In genomic region chr4:150752151-150752550, GRCm38 (mm10) we compare ENCODE assay signal across 13 mouse cellular contexts.
"Had no signal": no experiment of that assay in that cellular context is flagged by ENCODE, and none has a peak within 500 bp of the region (broad histone marks: within the 10 kb centered on the region; RNA-seq: fewer than 3 reads in every experiment).

No protein-coding gene starts in this region.

- DNase-seq: kidney, postnatal 25 days; liver; liver, embryonic 13.5 days; liver, postnatal 0 days; right cerebral cortex, adult 18-20 months; thymus, adult 2 months; thymus, postnatal 25 days had no signal

- H3K27me3 ChIP-seq: limb, embryonic 12.5 days; liver, embryonic 13.5 days; lung, embryonic 15.5 days; midbrain, embryonic 13.5 days; neural tube, embryonic 15.5 days had no signal

- H3K9me3 ChIP-seq: limb, embryonic 12.5 days; liver, embryonic 13.5 days; lung, embryonic 15.5 days; midbrain, embryonic 13.5 days; neural tube, embryonic 15.5 days had no signal

- H3K36me3 ChIP-seq: limb, embryonic 12.5 days; liver, embryonic 13.5 days; lung, embryonic 15.5 days; midbrain, embryonic 13.5 days; neural tube, embryonic 15.5 days had no signal

- ATAC-seq: liver, postnatal 0 days; midbrain, embryonic 13.5 days had no signal

- H3K4me2 ChIP-seq: limb, embryonic 12.5 days; liver, embryonic 13.5 days; lung, embryonic 15.5 days; midbrain, embryonic 13.5 days; neural tube, embryonic 15.5 days had no signal

- H3K27ac ChIP-seq: left cerebral cortex, adult 2 months; limb, embryonic 12.5 days; liver, embryonic 13.5 days; lung, embryonic 15.5 days; midbrain, embryonic 13.5 days; neural tube, embryonic 15.5 days had no signal

- H3K4me3 ChIP-seq: left cerebral cortex, adult 2 months; limb, embryonic 12.5 days; liver, embryonic 13.5 days; lung, embryonic 15.5 days; midbrain, embryonic 13.5 days; myocyte; neural tube, embryonic 15.5 days had no signal

- H3K9ac ChIP-seq: limb, embryonic 12.5 days; liver, embryonic 13.5 days; liver, postnatal 0 days; lung, embryonic 15.5 days; midbrain, embryonic 13.5 days; neural tube, embryonic 15.5 days had no signal
